Mouse (Mus musculus) C2C12 (cell line): ENCODE measurements around the gene Cpa5. TPM values are rescaled to one million over a fixed set of nuclear protein-coding genes. Genes with fewer than 3 reads are reported as not detected.

ENCODE experiments used
- H3K27me3 ChIP-seq: one replicate; pipeline ENCODE4 v1.6.1; 2011; ENCODE audit not compliant: control insufficient read depth, insufficient read depth, insufficient read length
- H3K36me3 ChIP-seq: one replicate; pipeline ENCODE4 v1.6.1; 2011; ENCODE audit not compliant: control insufficient read depth, insufficient read depth
- H3K4me3 ChIP-seq: one replicate; pipeline ENCODE4 v1.5.1; 2011; ENCODE audit warnings: mild to moderate bottlenecking, control low read depth; ENCODE audit not compliant: poor library complexity, insufficient read depth, severe bottlenecking
- H3K79me2 ChIP-seq: one replicate; pipeline ENCODE4 v1.6.1; 2011; ENCODE audit not compliant: control insufficient read depth, insufficient read depth
- H3K79me3 ChIP-seq: one replicate; pipeline ENCODE4 v1.6.1; 2011; ENCODE audit warnings: low read depth, control low read depth
- H3ac ChIP-seq: one replicate; pipeline ENCODE3; 2011; ENCODE audit warnings: low read depth; ENCODE audit not compliant: control insufficient read depth, insufficient read length
- CEBPB ChIP-seq: IDR thresholded peaks from one replicate; pipeline ENCODE4 v1.6.1; 2011; ENCODE audit warnings: low read depth, mild to moderate bottlenecking, control low read depth, moderate library complexity
- CTCF ChIP-seq: IDR thresholded peaks from one replicate; pipeline ENCODE4 v1.5.1; 2011; ENCODE audit not compliant: control insufficient read depth, insufficient read depth, insufficient read length
- FOSL1 ChIP-seq: IDR thresholded peaks from one replicate; pipeline ENCODE4 v1.8.0; 2011; ENCODE audit warnings: mild to moderate bottlenecking, low read length; ENCODE audit not compliant: poor library complexity, insufficient read depth, severe bottlenecking
- MAX ChIP-seq: IDR thresholded peaks from one replicate; pipeline ENCODE4 v1.6.1; 2011; ENCODE audit warnings: mild to moderate bottlenecking, control low read depth
- MYOD1 ChIP-seq: IDR thresholded peaks from one replicate; pipeline ENCODE4 v1.6.1; 2011; ENCODE audit warnings: low read depth; ENCODE audit not compliant: control insufficient read depth, insufficient read length
- MYOG ChIP-seq: IDR thresholded peaks from one replicate; pipeline ENCODE4 v1.6.1; 2011; ENCODE audit not compliant: control insufficient read depth, insufficient read length; ENCODE audit errors: extremely low read depth
- USF1 ChIP-seq: IDR thresholded peaks from one replicate; pipeline ENCODE4 v1.6.1; 2011; ENCODE audit warnings: low read depth, mild to moderate bottlenecking, control low read depth, moderate library complexity
- polyA plus RNA-seq: library from polyadenylated mRNA; unstranded; fragments of >200 nt; fragmentation: generic; extraction: Trizol; gene quantifications from one replicate; pipeline ENCODE4 v1.2.1, GENCODE M21; 2012; ENCODE audit warnings: missing spikeins

The Cpa5 gene
- polyA plus RNA-seq, 1 experiment, result not detected

DNA sequence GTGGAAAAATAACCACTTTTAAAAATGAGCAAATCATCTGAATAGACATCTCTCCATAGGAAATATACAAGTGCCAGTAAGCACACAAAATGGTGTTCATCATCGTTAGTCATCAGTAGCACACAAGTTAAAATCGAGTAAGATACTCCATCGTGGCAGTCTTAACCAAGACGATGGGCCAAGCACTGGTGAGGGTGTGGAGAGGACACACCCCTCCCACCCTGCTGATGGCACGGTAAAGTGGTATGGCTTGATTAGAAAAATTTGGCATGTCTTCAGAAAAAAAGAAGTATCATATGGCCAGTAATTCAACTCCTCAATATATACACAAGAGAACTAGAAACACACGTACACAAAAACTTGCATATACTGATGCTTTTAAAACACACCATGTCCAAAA lies 65.7 kb downstream of the Cpa5 start:
- TF ChIP-seq CEBPB, result no peak
- TF ChIP-seq MYOD1, result no peak
- no peak for TF ChIP-seq MAX
- TF ChIP-seq FOSL1, result no peak
- no peak for TF ChIP-seq CTCF
- TF ChIP-seq MYOG, result no peak
- TF ChIP-seq USF1, result no peak
- no peaks in the 10 kb centered on the region for H3K79me2 ChIP-seq
- no peaks in the 10 kb centered on the region for H3K27me3 ChIP-seq
- no peaks in the 10 kb centered on the region for H3K36me3 ChIP-seq
- H3ac ChIP-seq, result no peak overlapping the region
- H3K4me3 ChIP-seq, result no peak overlapping the region
- H3K79me3 ChIP-seq, result no peaks in the 10 kb centered on the region

DNA sequence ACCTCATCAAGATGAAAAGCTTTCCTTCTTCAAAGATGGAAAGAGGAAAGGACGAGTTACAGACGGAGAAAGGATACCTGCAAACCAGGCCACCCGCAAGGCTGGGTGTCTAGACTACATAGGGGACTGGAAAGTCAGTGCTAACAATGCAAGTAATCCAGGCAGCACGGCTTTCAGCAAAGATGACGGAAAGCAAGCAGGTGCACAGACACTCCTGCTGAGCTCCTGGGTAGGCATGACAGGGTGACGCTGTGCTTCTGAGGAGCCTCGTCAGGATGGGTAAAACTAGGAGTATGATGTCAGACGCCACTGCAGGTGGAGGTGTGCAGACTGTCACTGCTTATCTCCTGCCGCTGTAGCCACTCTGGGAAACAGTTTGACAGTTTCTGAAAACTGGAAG lies 66.8 kb downstream of the Cpa5 start:
- Histone ChIP-seq H3K79me3 (no peaks in the 10 kb centered on the region), H3K4me3 (no peak overlapping the region), H3K79me2 (no peaks in the 10 kb centered on the region), H3K27me3 (no peaks in the 10 kb centered on the region), H3K36me3 (no peaks in the 10 kb centered on the region), H3ac (no peak overlapping the region)
- TF ChIP-seq CTCF (no peak), MYOG (no peak), USF1 (no peak)

DNA sequence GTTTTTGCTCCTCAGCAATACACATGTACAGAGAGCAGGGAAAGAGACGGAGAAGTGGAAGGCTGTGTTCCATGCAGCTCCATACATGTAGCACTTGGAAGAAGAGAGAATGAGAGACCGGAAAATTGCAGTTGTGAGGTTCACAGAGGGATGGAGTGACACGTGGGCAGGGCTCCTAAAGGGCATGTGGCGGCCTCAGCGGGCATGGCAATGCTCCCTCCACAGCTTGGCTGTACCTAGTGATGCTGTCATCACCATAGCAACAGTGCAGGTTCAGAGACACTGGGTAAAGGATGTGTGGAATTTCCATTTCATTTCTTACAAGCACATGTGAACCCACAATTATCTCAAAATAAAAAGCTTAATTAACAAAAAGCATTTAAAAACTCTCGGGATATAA lies 67.7 kb downstream of the Cpa5 start:
- H3K27me3 ChIP-seq, result no peaks in the 10 kb centered on the region
- no peaks in the 10 kb centered on the region for H3K79me3 ChIP-seq
- H3ac ChIP-seq, result no peak overlapping the region
- no peaks in the 10 kb centered on the region for H3K79me2 ChIP-seq
- no peaks in the 10 kb centered on the region for H3K36me3 ChIP-seq
- TF ChIP-seq CEBPB (no peak), CTCF (no peak)
- H3K4me3 ChIP-seq, result no peak overlapping the region

DNA sequence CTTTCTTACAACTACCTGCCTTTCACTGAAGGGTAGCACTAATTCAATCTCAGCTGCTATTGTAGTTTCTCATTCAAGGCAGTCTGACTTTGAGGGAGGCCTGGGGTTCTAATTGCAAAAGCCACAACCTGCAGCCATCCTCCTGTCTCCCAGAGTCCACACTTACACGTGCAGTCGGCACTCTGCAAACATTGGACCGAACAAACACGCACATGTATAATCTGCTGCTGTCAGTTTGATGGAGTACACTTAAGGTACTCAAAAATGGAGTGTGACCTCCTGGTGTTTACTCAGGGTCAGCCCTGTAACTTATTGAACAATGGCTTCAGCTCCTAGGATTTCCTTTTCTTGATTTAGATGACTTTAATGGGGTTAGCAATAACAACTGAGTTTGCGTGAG lies 68.8 kb downstream of the Cpa5 start:
- no peaks in the 10 kb centered on the region for H3K36me3 ChIP-seq
- H3K79me2 ChIP-seq, result no peaks in the 10 kb centered on the region
- H3K27me3 ChIP-seq, result no peaks in the 10 kb centered on the region
- no peaks in the 10 kb centered on the region for H3K79me3 ChIP-seq
- no peak overlapping the region for H3ac ChIP-seq
- TF ChIP-seq MYOD1 (no peak), FOSL1 (no peak), MAX (no peak), CTCF (no peak), MYOG (no peak), USF1 (no peak), CEBPB (no peak)
- no peak overlapping the region for H3K4me3 ChIP-seq

DNA sequence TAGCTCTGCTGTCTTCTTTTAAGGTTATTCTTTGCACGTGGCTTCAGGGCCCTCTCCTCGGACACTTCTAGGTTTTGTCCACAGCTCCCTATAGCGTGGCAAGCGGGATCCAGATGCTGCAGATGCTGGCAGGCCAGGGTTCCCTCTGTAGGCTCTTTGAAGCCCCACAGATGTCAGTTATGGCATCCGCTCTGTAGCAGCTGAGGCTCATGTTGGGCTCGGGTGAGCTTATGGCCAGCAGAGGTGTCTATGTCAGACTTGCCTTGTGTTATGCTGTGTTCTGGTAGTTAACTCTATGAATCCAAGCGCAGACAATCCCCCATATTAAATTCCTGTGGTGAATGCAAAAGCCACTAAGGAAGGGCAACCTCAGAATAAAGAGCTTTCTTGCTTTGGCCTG lies 69.6 kb downstream of the Cpa5 start:
- H3K4me3 ChIP-seq, result no peak overlapping the region
- no peak for TF ChIP-seq CTCF
- no peak for TF ChIP-seq MAX
- TF ChIP-seq USF1, result no peak
- no peak for TF ChIP-seq MYOD1
- no peak for TF ChIP-seq MYOG
- no peak for TF ChIP-seq FOSL1
- no peak for TF ChIP-seq CEBPB
- no peak overlapping the region for H3ac ChIP-seq
- no peaks in the 10 kb centered on the region for H3K36me3 ChIP-seq
- H3K27me3 ChIP-seq, result no peaks in the 10 kb centered on the region
- no peaks in the 10 kb centered on the region for H3K79me2 ChIP-seq
- no peaks in the 10 kb centered on the region for H3K79me3 ChIP-seq

Other genes with a start within 250 kb of the Cpa5 start
- 41.6 TPM for gene Zc3hc1, start 220.0 kb upstream of the Cpa5 start, polyA plus RNA-seq
- gene Klhdc10, start 209.1 kb upstream of the Cpa5 start, polyA plus RNA-seq, result 33.9 TPM
- gene Tmem209, start 101.2 kb upstream of the Cpa5 start, polyA plus RNA-seq, result 19.5 TPM
- gene Ssmem1, start 101.2 kb upstream of the Cpa5 start, polyA plus RNA-seq, result 0.05 TPM
- gene Cpa2, start 69.4 kb upstream of the Cpa5 start, polyA plus RNA-seq, result not detected
- gene Cpa4, start 42.6 kb upstream of the Cpa5 start, polyA plus RNA-seq, result not detected
- gene Cpa1, start 28.2 kb downstream of the Cpa5 start, polyA plus RNA-seq, result not detected
- 5.4 TPM for gene Cep41, start 82.7 kb downstream of the Cpa5 start, polyA plus RNA-seq
- 6.9 TPM for gene Mest, start 112.5 kb downstream of the Cpa5 start, polyA plus RNA-seq